Mouse (Mus musculus): Measurements from ENCODE around the gene B4galt5.

DNA sequence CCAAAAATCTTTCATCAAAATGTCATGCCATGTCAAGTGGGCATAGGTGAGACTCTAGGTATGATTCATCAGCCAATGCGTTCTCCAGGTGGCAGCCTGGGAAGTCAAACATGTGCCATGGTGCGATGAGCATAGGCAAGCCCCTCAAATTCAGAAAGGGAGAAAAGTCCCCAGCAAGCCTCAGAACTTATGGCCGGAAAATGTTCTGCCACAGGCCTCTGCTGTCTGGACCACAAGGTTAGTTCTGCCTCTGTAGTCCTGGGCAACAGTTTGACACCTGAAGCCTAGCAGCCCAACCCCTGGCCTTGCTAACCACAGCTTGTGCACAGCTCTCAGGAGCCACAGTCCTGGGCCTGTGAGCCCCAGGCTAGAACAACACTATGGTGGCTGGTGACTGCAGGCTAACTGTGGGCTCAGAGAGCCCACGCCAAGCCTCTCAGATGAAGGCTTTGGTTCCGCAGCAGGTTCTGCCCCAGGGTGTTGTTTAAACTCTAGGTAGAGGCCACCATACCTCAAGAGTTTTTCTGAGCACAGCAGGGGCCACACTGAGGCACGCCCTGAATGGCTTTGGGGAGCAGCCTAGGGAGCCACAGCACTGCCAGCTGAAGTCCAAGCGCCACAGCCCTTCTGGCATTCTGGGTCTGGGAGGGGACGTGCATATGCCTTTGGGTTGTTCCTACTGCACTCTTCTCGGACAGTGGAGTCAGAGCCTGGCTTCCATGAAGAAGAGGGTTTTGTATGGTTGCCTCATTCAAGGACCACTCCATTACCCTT lies 14.5 kb upstream of the B4galt5 start:
- TF ChIP-seq CTCF (IDR thresholded peaks at IDR 0.05; ENCODE audit: low read depth) (no peak), EP300 (IDR thresholded peaks at IDR 0.05; ENCODE audit: low read depth) (no peak)

Data from heart, postnatal 0 days (tissue).